Mouse (Mus musculus): ENCODE data around the gene Tdrd7. TPM values are rescaled to one million over a fixed set of nuclear protein-coding genes. Genes with fewer than 3 reads are reported as not detected.

Tdrd7 gene
- 28.9 and 30.7 TPM in 2 replicates for polyA plus RNA-seq (2015; fragmentation: Nextera tagmentation; extraction: Ambion mirVana)

DNA sequence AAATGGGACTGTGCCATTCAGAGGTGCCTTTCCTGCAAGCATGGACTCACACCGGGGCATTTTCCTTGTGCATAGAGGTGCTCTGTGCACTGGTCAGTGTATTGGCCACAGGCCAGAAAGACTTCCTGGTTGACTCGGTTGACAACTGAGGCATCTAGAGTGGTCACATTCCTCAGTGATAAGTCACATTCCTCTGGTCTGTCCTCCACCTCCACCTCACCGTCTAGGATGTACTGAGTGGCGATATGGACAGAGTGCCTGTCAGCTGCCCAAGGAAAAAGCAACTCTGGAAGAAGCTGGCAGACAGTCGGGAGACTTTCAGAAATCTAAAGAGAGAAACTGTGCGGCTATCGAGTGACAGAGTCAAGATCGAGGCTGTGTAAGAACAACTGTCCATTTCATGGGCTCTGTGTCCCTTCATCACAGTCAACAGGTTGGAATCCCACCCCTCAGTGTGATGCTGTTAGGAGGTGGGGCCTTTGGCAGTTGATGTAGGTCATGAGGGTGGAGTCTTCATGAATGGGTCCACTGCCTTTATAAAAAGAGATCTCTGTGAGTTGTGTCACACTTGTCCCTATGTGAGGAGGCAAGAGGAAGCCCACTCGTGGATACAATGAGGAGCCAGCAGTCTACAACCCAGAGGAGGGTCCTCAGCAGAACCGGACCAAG, at the start of gene Tdrd7:
Tdrd7 (plus strand) TSS at position 564 of the 669 bp plus-strand sequence.
- Histone ChIP-seq H3K4me3 (ENCODE audit: low read depth, low read length) (no peak within 1 kb of the TSS), H3K36me3 (ENCODE audit: insufficient read depth, low read length) (no peaks in the 10 kb centered on the region), H3K9me3 (ENCODE audit: low read length) (no peaks in the 10 kb centered on the region), H3K4me1 (ENCODE audit: insufficient read depth, low read depth, low read length) (no peaks in the 10 kb centered on the region; the same call in 1 of the 2 replicates), H3K27me3 (replicated peaks; ENCODE audit: insufficient read depth, low read length) (no peaks in the 10 kb centered on the region), H3K4me2 (replicated peaks; ENCODE audit: low read depth, low read length) (peak within 1 kb of the TSS; percentile 33), H3K27ac (ENCODE audit: low read length) (peak within 1 kb of the TSS; percentile 76), H3K9ac (replicated peaks; ENCODE audit: low read depth) (no peak within 1 kb of the TSS)
- TF ChIP-seq EP300 (IDR thresholded peaks at IDR 0.05) (peak; percentile 67), CTCF (IDR thresholded peaks at IDR 0.05) (no peak)
- peak; percentile 75 for DNase-seq (ENCODE audit: low spot score)
- peak; percentile 78 for ATAC-seq
- WGBS = 28% methylated on average over 10 of the region's 10 CpGs

DNA sequence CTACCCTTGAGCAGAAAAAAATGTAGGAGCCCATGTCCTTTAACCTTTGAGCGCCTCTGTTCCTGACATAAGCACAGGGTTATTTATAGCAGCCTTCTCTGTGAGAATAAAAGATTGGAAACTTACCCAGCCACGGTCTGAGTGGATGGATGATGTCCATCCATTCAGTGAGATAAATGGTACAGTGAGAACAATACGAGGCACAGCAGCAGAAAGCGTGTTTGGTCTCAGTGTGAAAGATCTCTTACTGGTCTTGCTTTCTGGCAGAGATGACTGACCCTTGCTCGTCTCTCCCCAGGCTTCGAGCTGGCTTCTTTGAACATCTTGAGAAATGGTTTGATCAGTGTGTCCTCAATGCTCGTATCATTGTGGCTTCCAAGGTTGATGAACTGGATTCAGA, 48.0 kb upstream of the Tdrd7 start:
- Histone ChIP-seq H3K9ac (replicated peaks; ENCODE audit: low read depth) (no peak overlapping the region), H3K36me3 (ENCODE audit: insufficient read depth, low read length) (no peaks in the 10 kb centered on the region), H3K27ac (ENCODE audit: low read length) (no peak overlapping the region), H3K4me1 (ENCODE audit: insufficient read depth, low read depth, low read length) (no peaks in the 10 kb centered on the region), H3K4me3 (ENCODE audit: low read depth, low read length) (no peak overlapping the region), H3K4me2 (replicated peaks; ENCODE audit: low read depth, low read length) (no peak overlapping the region), H3K9me3 (ENCODE audit: low read length) (no peaks in the 10 kb centered on the region), H3K27me3 (replicated peaks; ENCODE audit: insufficient read depth, low read length) (no peaks in the 10 kb centered on the region)
- WGBS = 52% methylated on average over 7 of the region's 7 CpGs
- peak; percentile 14 for DNase-seq (ENCODE audit: low spot score)
- ATAC-seq = peak; percentile 38; the same call in 1 of the 2 replicates
- TF ChIP-seq EP300 (IDR thresholded peaks at IDR 0.05) = no peak
- TF ChIP-seq CTCF (IDR thresholded peaks at IDR 0.05) = no peak

DNA sequence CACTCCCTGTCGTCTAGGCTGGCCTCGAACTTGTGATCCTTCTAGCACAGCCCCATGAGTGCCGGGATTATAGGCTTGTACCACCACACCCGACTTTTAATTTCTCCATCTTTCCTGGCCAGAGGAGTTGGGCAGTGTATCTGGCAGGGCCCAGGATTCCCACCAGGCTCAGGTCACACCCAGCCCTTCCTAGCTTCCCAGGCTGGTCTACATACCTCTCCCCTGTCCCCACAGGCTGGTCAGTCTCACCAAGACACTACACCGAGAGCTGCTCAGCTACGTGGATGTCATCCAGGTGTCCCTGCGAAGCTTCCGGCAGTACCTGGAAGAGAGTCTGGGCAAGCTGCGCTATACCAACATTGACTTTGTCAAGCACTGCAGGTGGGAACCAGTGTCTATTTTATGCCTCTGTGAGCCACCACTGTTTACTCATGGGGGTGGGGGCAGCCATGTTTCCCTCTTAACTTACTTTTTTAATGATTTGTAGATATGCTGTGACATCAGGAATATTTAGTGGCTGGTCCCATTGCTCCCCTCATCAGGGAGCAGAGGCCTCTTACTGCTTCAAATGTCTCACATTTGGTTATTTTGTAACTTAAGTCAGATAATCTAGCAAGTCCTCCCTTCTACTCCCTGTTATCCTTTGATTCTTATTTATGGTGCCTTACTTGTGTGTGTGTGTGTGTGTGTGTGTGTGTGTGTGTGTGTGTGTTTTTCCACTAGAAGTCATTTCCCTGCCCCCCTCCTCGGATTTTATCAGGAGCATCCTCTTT, 43.3 kb upstream of the Tdrd7 start:
- no peaks in the 10 kb centered on the region for H3K9me3 ChIP-seq (ENCODE audit: low read length)
- WGBS = 66% methylated on average over 10 of the region's 10 CpGs
- no peak overlapping the region for H3K27ac ChIP-seq (ENCODE audit: low read length)
- H3K9ac ChIP-seq (replicated peaks; ENCODE audit: low read depth) = no peak overlapping the region
- TF ChIP-seq CTCF (IDR thresholded peaks at IDR 0.05) = no peak
- no peak for DNase-seq (ENCODE audit: low spot score)
- H3K27me3 ChIP-seq (replicated peaks; ENCODE audit: insufficient read depth, low read length) = no peaks in the 10 kb centered on the region
- ATAC-seq = no peak
- H3K4me2 ChIP-seq (replicated peaks; ENCODE audit: low read depth, low read length) = no peak overlapping the region
- H3K4me3 ChIP-seq (ENCODE audit: low read depth, low read length) = no peak overlapping the region
- H3K4me1 ChIP-seq (ENCODE audit: insufficient read depth, low read depth, low read length) = no peaks in the 10 kb centered on the region
- no peaks in the 10 kb centered on the region for H3K36me3 ChIP-seq (ENCODE audit: insufficient read depth, low read length)

DNA sequence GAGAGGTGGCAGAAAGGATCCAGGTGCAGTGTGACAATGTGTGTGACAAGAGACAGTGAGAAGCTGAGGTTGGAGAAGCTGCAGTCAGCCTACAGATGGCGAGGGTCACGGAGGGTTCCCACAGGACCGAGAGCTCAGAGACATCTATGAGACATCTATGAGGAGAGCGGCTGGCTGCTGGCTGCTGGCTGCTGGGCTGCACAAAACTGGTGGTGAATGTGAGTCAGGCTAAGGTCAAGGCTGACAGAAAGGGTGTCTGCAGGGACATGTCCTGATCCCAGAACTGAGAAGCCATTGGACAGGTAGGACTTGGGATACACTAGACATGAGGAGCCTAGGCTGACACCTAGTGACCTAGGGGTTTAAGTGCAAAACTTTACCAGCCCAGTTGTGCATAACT, 41.1 kb upstream of the Tdrd7 start:
- H3K4me2 ChIP-seq (replicated peaks; ENCODE audit: low read depth, low read length) = no peak overlapping the region
- no peak overlapping the region for H3K27ac ChIP-seq (ENCODE audit: low read length)
- no peak for TF ChIP-seq CTCF (IDR thresholded peaks at IDR 0.05)
- no peak for TF ChIP-seq EP300 (IDR thresholded peaks at IDR 0.05)
- no peak overlapping the region for H3K9ac ChIP-seq (replicated peaks; ENCODE audit: low read depth)
- no peaks in the 10 kb centered on the region for H3K4me1 ChIP-seq (ENCODE audit: insufficient read depth, low read depth, low read length)
- ATAC-seq = no peak
- WGBS = 91% methylated on average over 4 of the region's 4 CpGs
- no peaks in the 10 kb centered on the region for H3K27me3 ChIP-seq (replicated peaks; ENCODE audit: insufficient read depth, low read length)
- H3K4me3 ChIP-seq (ENCODE audit: low read depth, low read length) = no peak overlapping the region
- DNase-seq (ENCODE audit: low spot score) = no peak
- no peaks in the 10 kb centered on the region for H3K9me3 ChIP-seq (ENCODE audit: low read length)
- no peaks in the 10 kb centered on the region for H3K36me3 ChIP-seq (ENCODE audit: insufficient read depth, low read length)

DNA sequence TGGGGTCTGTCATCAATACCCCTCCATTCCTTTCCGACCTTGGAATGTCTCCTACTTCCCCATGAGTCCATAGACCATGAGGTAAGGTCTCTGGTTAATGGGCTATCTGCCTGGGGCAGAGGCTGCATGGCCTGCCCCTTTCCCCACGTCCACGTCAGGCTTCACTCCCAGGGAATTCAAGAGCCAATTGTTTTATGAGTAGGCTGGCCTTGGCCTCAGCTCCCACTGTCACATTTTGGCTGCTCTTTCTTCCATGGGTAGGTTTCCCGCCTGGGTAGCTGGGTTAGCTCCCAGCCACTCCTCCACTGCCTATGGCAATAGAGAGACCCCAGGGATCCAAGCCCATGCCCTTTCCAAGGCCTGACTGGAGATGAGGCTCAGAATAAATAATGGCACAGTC, 36.6 kb upstream of the Tdrd7 start:
- no peaks in the 10 kb centered on the region for H3K36me3 ChIP-seq (ENCODE audit: insufficient read depth, low read length)
- TF ChIP-seq CTCF (IDR thresholded peaks at IDR 0.05) (no peak), EP300 (IDR thresholded peaks at IDR 0.05) (no peak)
- WGBS = 74% methylated on average over 4 of the region's 4 CpGs

DNA sequence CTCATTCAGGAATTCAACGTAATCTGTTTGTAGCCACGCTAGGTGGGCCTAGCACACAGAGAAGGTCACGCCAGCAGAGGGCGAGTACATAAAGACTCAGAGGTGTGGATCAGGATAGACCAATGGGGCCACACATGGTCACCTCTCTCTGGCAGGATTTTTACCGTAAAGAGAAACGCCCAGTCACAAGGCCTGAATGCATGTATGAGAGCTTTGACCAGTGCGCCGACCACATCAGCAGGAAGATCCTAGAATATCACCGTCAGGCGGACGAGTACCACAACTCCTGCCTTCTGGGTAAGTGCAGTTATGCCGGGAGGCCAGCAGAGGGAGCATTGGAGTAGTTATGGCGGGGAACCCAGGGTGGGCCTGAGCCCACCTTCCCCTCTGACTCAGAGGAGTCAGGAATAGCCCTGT, 23.5 kb upstream of the Tdrd7 start:
- peak; percentile 73 for DNase-seq (ENCODE audit: low spot score)
- 0 out of 2 replicates have a peak overlapping the region, but pooled peaks have one; percentile 17 for H3K4me2 ChIP-seq (replicated peaks; ENCODE audit: low read depth, low read length)

More for the DNA sequence above, 36.6 kb upstream of the Tdrd7 start:
- no peaks in the 10 kb centered on the region for H3K9me3 ChIP-seq (ENCODE audit: low read length)
- H3K4me2 ChIP-seq (replicated peaks; ENCODE audit: low read depth, low read length) = no peak overlapping the region
- H3K27ac ChIP-seq (ENCODE audit: low read length) = no peak overlapping the region
- no peak overlapping the region for H3K9ac ChIP-seq (replicated peaks; ENCODE audit: low read depth)
- no peak for ATAC-seq
- DNase-seq (ENCODE audit: low spot score) = no peak
- H3K27me3 ChIP-seq (replicated peaks; ENCODE audit: insufficient read depth, low read length) = no peaks in the 10 kb centered on the region
- H3K4me3 ChIP-seq (ENCODE audit: low read depth, low read length) = no peak overlapping the region
- H3K4me1 ChIP-seq (ENCODE audit: insufficient read depth, low read depth, low read length) = no peaks in the 10 kb centered on the region

More for the DNA sequence above, 23.5 kb upstream of the Tdrd7 start:
- Histone ChIP-seq H3K9me3 (ENCODE audit: low read length) (no peaks in the 10 kb centered on the region), H3K9ac (replicated peaks; ENCODE audit: low read depth) (no peak overlapping the region), H3K4me1 (ENCODE audit: insufficient read depth, low read depth, low read length) (no peaks in the 10 kb centered on the region; the same call in 1 of the 2 replicates), H3K36me3 (ENCODE audit: insufficient read depth, low read length) (no peaks in the 10 kb centered on the region), H3K4me3 (ENCODE audit: low read depth, low read length) (no peak overlapping the region), H3K27me3 (replicated peaks; ENCODE audit: insufficient read depth, low read length) (no peaks in the 10 kb centered on the region), H3K27ac (ENCODE audit: low read length) (no peak overlapping the region)
- TF ChIP-seq EP300 (IDR thresholded peaks at IDR 0.05) (no peak), CTCF (IDR thresholded peaks at IDR 0.05) (peak; percentile 87)
- ATAC-seq = peak; percentile 72
- 25% methylated on average over 13 of the region's 13 CpGs for WGBS

Data from lung, postnatal 0 days (tissue).